Mouse (Mus musculus) fibroblast of lung, adult 2 months (primary cell): Measurements from ENCODE around the gene Gucy2e.

ENCODE experiments used
- DNase-seq: peaks from one replicate; pipeline ENCODE4 v3.0.0-alpha.2; 2011; ENCODE audit warnings: low read depth

The Gucy2e gene

DNA sequence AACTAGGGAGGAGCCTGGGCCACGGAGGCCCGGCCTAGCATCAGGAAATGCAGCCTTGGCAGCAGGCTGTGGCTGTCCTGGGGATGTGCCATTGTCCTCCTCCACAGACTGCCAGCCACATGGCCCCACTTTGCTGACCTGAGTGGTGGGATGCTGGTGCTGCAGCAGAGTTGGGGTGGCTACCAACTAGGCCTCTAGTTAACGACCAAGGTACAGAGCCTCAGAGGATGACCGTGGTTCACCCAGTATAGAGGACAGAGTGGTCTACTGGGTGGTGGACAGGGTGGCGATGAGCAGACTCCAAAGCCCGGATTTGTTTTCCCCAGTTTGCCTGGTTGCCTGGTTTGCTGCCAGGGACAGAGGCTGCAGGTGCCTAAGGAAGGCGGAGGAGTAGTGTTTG is 62.1 kb downstream of the Gucy2e start:
- no peak for DNase-seq

DNA sequence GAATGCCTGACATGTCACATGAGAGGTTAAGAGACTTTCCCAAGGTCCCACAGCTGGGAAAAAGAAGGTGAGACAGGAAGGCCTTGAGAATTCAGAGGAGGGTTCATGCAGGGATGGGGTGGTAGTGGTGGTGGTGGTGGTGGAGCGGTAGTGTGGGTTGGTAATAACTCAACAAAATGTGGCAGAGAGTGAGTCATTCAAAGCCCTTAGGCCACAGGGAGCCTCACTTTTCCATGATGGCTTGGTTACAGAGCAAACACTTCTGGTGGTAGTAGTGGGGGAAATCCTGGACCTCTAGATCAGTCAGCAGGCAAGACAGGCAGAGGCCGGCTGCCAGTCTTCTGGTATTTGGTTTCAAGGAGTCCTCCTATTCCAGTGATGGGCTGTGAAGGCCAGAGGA is 64.2 kb downstream of the Gucy2e start:
- no peak for DNase-seq

DNA sequence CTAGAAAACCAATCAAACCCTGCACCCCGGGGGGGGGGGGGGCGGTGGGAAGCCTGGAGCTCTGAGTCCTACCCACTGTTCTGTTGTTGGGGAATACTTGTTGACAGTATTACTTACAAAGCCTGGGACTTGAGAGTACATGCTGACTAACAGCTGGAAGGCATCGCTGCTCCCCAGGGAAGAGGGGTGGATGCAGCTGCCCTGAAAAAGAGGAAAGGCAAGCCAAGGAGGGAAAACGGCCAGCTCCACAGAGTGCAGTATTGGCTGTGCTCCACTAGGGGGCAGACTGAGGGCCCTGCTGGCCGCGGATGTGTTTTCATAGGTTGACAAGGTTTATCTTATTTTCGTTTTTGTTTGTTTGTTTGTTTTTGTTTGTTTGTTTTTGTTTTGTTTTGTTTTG is 65.2 kb downstream of the Gucy2e start:
- peak; percentile 27 for DNase-seq

DNA sequence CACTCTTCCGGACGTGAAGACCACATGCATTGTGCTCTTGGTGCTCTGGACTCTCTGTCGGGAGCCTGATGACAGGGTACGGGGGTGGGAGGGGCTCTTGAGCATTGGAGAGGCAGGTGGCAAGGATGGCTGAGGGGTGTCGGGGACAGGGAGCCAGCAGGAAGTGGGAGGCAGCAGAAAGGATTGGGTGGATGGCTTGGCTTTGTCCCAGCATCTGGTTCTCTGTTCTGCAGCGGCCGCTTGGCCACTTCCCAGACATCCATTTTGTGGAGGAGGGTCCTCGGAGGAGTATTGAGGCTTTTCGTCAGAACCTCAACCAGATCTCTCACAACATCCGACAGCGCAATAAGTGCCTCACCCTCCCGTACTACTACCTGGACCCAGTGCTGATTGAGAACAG is 67.5 kb downstream of the Gucy2e start:
- DNase-seq = no peak
